Mouse (Mus musculus): Measurements from ENCODE around the gene Srgap2.

The Srgap2 gene

GRCm38 (mm10) chr1:131526371-131527270, 531 bp downstream of the Srgap2 start:
- peak; percentile 48 for DNase-seq (ENCODE audit: low read depth, low spot score)

GRCm38 (mm10) chr1:131525586-131526271, 1.4 kb downstream of the Srgap2 start:
- peak; percentile 28 for DNase-seq (ENCODE audit: low read depth, low spot score)

- DNase-seq (ENCODE audit: low read depth, low spot score): no peak
Measured at GRCm38 (mm10) chr1:131525101-131525585, 2.0 kb downstream of the Srgap2 start.

GRCm38 (mm10) chr1:131523794-131524193, 3.4 kb downstream of the Srgap2 start:
- no peak for DNase-seq (ENCODE audit: low read depth, low spot score)

- DNase-seq (ENCODE audit: low read depth, low spot score): no peak
Measured at GRCm38 (mm10) chr1:131516588-131516987, 10.6 kb downstream of the Srgap2 start.

GRCm38 (mm10) chr1:131514197-131514596, 13.0 kb downstream of the Srgap2 start:
- DNase-seq (ENCODE audit: low read depth, low spot score): no peak

GRCm38 (mm10) chr1:131513136-131513535, 14.0 kb downstream of the Srgap2 start:
- no peak for DNase-seq (ENCODE audit: low read depth, low spot score)

- no peak for DNase-seq (ENCODE audit: low read depth, low spot score)
Measured at GRCm38 (mm10) chr1:131511661-131512500, 15.3 kb downstream of the Srgap2 start.

GRCm38 (mm10) chr1:131511131-131511530, 16.0 kb downstream of the Srgap2 start:
- no peak for DNase-seq (ENCODE audit: low read depth, low spot score)

GRCm38 (mm10) chr1:131501681-131502080, 25.5 kb downstream of the Srgap2 start:
- DNase-seq (ENCODE audit: low read depth, low spot score): no peak

GRCm38 (mm10) chr1:131498231-131498630, 28.9 kb downstream of the Srgap2 start:
- no peak for DNase-seq (ENCODE audit: low read depth, low spot score)

GRCm38 (mm10) chr1:131493966-131494898, 32.9 kb downstream of the Srgap2 start:
- DNase-seq (ENCODE audit: low read depth, low spot score): no peak

- DNase-seq (ENCODE audit: low read depth, low spot score): no peak
Measured at GRCm38 (mm10) chr1:131492360-131492759, 34.8 kb downstream of the Srgap2 start.

- no peak for DNase-seq (ENCODE audit: low read depth, low spot score)
Measured at GRCm38 (mm10) chr1:131491579-131491978, 35.6 kb downstream of the Srgap2 start.

GRCm38 (mm10) chr1:131489312-131489711, 37.8 kb downstream of the Srgap2 start:
- no peak for DNase-seq (ENCODE audit: low read depth, low spot score)

- no peak for DNase-seq (ENCODE audit: low read depth, low spot score)
Measured at GRCm38 (mm10) chr1:131486094-131486850, 40.9 kb downstream of the Srgap2 start.

- DNase-seq (ENCODE audit: low read depth, low spot score): no peak
Measured at GRCm38 (mm10) chr1:131482242-131482641, 44.9 kb downstream of the Srgap2 start.

- DNase-seq (ENCODE audit: low read depth, low spot score): no peak
Measured at GRCm38 (mm10) chr1:131481391-131481790, 45.8 kb downstream of the Srgap2 start.

- no peak for DNase-seq (ENCODE audit: low read depth, low spot score)
Measured at GRCm38 (mm10) chr1:131478770-131479305, 48.3 kb downstream of the Srgap2 start.

GRCm38 (mm10) chr1:131475306-131475705, 51.8 kb downstream of the Srgap2 start:
- no peak for DNase-seq (ENCODE audit: low read depth, low spot score)

Data from forelimb bud, embryonic 11.5 days (tissue).